Mouse (Mus musculus) hindbrain, embryonic 14.5 days (tissue): ENCODE results near the gene Vps33b. TPM values are rescaled to one million over a fixed set of nuclear protein-coding genes. Genes with fewer than 3 reads are reported as not detected.
A peak's percentile ranks its signal among the peaks of the same experiment; 100 is the strongest.

Source experiments
- ATAC-seq: fragments of 200-750 bp; cut with Nextera tagmentation; 2 replicates; pipeline ENCODE4 v1.8.0; 2017; ENCODE audit warnings: moderate number of reproducible peaks, mild to moderate bottlenecking, moderate TSS enrichment, moderate library complexity; ENCODE audit not compliant: low FRiP score
- DNase-seq: peaks from one replicate; pipeline ENCODE4 v3.0.0-alpha.2; 2015; ENCODE audit warnings: low spot score
- H3K27ac ChIP-seq: fragments of 300-500 bp; sonication (generic); 2 replicates; pipeline ENCODE4 v1.5.1; 2014; ENCODE audit warnings: mild to moderate bottlenecking, moderate library complexity
- H3K27me3 ChIP-seq: fragments of 300-500 bp; sonication (generic); 2 replicates; pipeline ENCODE4 v1.6.1; 2014; ENCODE audit warnings: mild to moderate bottlenecking, low read length, mixed read lengths; ENCODE audit not compliant: control insufficient read depth, insufficient read depth
- H3K36me3 ChIP-seq: fragments of 300-500 bp; sonication (generic); replicated peaks from 2 replicates; pipeline ENCODE4 v1.6.1; 2014; ENCODE audit not compliant: control insufficient read depth, insufficient read depth
- H3K4me1 ChIP-seq: fragments of 300-500 bp; sonication (generic); replicated peaks from 2 replicates; pipeline ENCODE4 v1.6.1; 2014; ENCODE audit warnings: antibody characterized with exemption, low read length, mixed read lengths; ENCODE audit not compliant: control insufficient read depth, insufficient read depth
- H3K4me2 ChIP-seq: fragments of 300-500 bp; sonication (generic); replicated peaks from 2 replicates; pipeline ENCODE4 v1.6.1; 2014; ENCODE audit warnings: mild to moderate bottlenecking, moderate library complexity
- H3K4me3 ChIP-seq: fragments of 300-500 bp; sonication (generic); replicated peaks from 2 replicates; pipeline ENCODE4 v1.5.1; 2014; ENCODE audit warnings: mild to moderate bottlenecking, low read length
- H3K9ac ChIP-seq: fragments of 300-500 bp; sonication (generic); 2 replicates; pipeline ENCODE4 v1.6.1; 2014
- H3K9me3 ChIP-seq: fragments of 300-500 bp; sonication (generic); 2 replicates; pipeline ENCODE4 v1.6.1; 2016; ENCODE audit warnings: low read length; ENCODE audit not compliant: control insufficient read depth
- WGBS: fragments of 180-500 bp; shearing (Covaris S2); extraction: QIAGEN DNeasy Blood & Tissue Kit; methylation state at CpG from one replicate; pipeline ENCODE4 v1.1.7; 2014; 5-methylcytosine and 5-hydroxymethylcytosine counted together
- polyA plus RNA-seq: library from polyadenylated mRNA; unstranded; fragments of >200 nt; fragmentation: Nextera tagmentation; extraction: Ambion mirVana; gene quantifications from 2 replicates; pipeline ENCODE4 v1.2.1, GENCODE M21; 2014

Gene Vps33b
- polyA plus RNA-seq, 1 experiment from 2014 or later, result 26.5 TPM

DNA sequence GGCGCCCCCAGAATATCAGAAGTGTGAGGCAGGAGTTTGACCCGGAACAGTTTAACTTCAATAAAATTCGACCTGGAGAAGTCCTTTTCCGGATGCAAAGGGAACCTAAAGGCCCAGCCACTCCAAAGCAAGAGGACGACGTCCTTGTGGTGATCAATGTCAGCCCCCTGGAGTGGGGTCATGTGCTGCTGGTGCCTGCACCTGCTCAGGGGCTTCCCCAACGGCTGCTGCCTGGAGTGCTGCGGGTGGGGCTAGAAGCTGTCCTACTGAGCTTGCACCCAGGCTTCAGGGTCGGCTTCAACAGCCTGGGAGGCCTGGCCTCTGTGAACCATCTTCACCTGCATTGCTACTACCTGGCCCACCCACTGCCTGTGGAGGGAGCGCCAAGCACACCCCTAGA is 30.9 kb upstream of the Vps33b start:
- no peak for DNase-seq
- Histone ChIP-seq H3K4me1 (peaks cover 15% of the 10 kb centered on the region; the same call in 1 of the 2 replicates), H3K4me2 (no peak overlapping the region), H3K27ac (no peak overlapping the region), H3K9ac (no peak overlapping the region), H3K36me3 (peaks cover 35% of the 10 kb centered on the region), H3K4me3 (no peak overlapping the region), H3K27me3 (no peaks in the 10 kb centered on the region), H3K9me3 (no peaks in the 10 kb centered on the region)
- WGBS, result 92% methylated on average over 9 of the region's 10 CpGs
- ATAC-seq, result no peak

DNA sequence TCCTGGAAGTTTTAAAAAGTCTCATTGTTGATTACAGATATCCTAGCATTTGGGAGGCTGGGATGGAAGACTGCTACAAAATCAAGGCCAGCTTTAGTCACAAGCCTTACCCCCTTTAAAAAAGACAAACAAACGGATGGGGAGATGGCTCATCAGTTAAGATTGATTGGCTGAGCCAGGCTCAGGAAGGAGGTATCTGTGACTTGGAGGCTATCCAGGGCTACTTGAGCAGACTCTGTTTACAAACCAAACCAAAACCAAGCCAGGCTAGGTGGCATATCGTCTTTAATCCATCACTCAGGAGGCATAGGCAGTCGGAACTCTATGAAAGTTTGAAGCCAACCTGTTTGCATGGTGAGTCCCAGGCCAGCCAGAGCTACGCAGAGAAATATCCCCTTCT is 27.8 kb upstream of the Vps33b start:
- 97% methylated on average over 4 of the region's 4 CpGs for WGBS
- Histone ChIP-seq H3K4me3 (no peak overlapping the region), H3K27ac (no peak overlapping the region), H3K9ac (no peak overlapping the region), H3K27me3 (no peaks in the 10 kb centered on the region), H3K9me3 (no peaks in the 10 kb centered on the region), H3K4me2 (no peak overlapping the region), H3K4me1 (no peaks in the 10 kb centered on the region), H3K36me3 (peaks cover 35% of the 10 kb centered on the region)
- ATAC-seq (no peak), DNase-seq (no peak)

DNA sequence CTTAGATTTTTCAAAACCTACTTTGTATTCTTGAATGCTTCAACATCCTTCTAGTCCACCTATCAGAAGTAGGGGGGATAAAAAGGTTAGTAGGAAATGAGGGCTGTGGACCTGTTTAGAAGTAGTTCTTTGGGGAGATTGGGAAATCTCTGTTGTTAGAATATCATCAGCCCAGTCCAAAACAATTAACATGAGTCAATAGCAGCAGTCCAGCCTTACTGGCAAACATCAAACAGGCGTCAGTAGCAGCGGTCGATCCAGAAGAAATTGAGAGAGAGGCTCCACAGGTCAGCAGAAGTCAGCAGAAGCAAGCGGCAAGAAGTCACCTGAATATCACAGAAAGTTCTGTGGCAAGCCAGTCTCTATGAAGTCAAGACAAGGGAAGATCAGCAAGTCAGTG is 24.6 kb upstream of the Vps33b start:
- H3K4me1 ChIP-seq, result no peaks in the 10 kb centered on the region
- no peak overlapping the region for H3K4me3 ChIP-seq
- H3K9ac ChIP-seq, result no peak overlapping the region
- 90% methylated on average over 4 of the region's 4 CpGs for WGBS
- no peak overlapping the region for H3K4me2 ChIP-seq
- H3K27me3 ChIP-seq, result no peaks in the 10 kb centered on the region
- ATAC-seq, result no peak
- no peak overlapping the region for H3K27ac ChIP-seq
- H3K36me3 ChIP-seq, result peaks cover 17% of the 10 kb centered on the region
- no peak for DNase-seq
- no peaks in the 10 kb centered on the region for H3K9me3 ChIP-seq

DNA sequence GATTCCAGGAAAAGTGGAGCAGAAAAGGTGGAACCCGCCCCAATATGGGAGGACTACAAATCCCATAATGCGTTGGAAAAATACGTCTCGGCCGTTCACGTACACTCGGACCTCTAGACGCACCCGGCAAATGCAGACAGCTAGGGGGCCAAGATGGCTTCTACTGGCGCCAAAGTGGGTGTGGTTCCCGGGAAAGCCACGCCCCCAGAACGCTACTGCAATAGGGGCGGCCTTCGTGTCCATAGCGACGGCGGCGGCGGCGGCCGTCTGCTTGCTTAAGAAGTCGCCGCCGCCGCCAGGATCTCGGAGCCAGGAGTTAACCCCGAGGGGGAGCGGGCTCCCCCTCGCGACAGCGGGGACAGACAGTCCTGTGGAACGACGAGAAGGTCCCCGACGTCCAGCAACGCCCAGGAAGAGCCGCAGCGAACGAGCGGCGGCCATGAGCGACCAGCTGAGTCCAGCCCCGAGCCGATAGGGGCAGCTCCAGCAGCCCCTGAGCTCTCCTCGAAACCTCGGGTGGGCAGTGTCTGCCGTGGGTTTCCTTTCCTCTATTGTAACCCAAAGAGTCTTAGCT is 23.2 kb upstream of the Vps33b start, which contains the start of gene Ttll13:
Gene Ttll13, plus strand, starts transcription at position 229 of the 574 bp plus-strand sequence.
- Histone ChIP-seq H3K9ac (peak within 1 kb of the TSS; percentile 68), H3K36me3 (0 out of 2 replicates have a peak, but pooled peaks cover 5% of the 10 kb centered on the region), H3K27ac (peak within 1 kb of the TSS; percentile 84), H3K9me3 (no peaks in the 10 kb centered on the region), H3K27me3 (no peaks in the 10 kb centered on the region; the same call in 1 of the 2 replicates), H3K4me1 (no peaks in the 10 kb centered on the region), H3K4me2 (peak within 1 kb of the TSS; percentile 53), H3K4me3 (peak within 1 kb of the TSS; percentile 55)
- WGBS, result under 1% methylated on average over 48 of the region's 48 CpGs
- ATAC-seq, result peak; percentile 98
- DNase-seq, result peak; percentile 97

DNA sequence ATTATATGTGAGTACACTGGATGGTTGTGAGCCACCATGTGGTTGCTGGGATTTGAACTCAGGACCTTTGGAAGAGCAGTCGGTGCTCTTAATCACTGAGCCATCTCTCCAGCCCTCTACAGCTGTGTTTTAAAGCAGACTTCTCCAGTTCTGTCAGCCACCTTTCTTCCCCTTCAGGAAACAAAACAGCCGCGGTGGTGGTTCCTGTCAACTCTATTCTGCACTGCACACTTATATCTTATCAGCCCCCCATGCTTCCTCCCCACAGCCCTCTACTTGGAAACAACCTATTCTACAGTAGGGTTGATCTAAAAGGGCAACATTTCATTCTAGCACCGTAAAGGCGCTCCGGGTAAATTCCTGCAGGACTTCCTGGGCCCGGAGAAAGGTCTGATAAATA is 22.6 kb upstream of the Vps33b start:
- ATAC-seq, result no peak
- peak overlapping the region; percentile 68; the same call in 1 of the 2 replicates for H3K9ac ChIP-seq
- H3K36me3 ChIP-seq, result 0 out of 2 replicates have a peak, but pooled peaks cover 3% of the 10 kb centered on the region
- H3K4me2 ChIP-seq, result peak overlapping the region; percentile 53
- DNase-seq, result no peak
- H3K4me3 ChIP-seq, result peak overlapping the region; percentile 55
- no peaks in the 10 kb centered on the region for H3K4me1 ChIP-seq
- H3K27ac ChIP-seq, result 0 out of 2 replicates have a peak overlapping the region, but pooled peaks have one; percentile 84
- 72% methylated on average over 7 of the region's 7 CpGs for WGBS
- H3K9me3 ChIP-seq, result no peaks in the 10 kb centered on the region
- H3K27me3 ChIP-seq, result no peaks in the 10 kb centered on the region; the same call in 1 of the 2 replicates

DNA sequence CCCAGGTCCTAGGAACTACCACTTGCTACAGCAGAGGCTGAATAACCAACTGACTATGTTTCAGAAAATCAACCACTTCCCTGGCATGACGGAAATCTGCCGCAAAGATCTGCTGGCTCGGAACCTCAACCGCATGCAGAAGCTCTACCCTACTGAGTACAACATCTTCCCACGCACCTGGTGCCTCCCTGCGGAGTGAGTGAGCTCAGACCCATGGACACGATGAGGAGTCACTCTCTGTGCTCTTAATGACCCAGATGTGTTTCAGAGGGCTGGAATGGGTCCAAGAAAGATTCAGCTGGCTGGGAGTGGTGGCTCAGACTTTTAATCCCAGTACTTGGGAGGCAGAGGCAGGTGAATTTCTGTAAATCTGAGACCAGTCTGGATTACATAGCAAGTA is 17.0 kb upstream of the Vps33b start:
- Histone ChIP-seq H3K9me3 (no peaks in the 10 kb centered on the region), H3K4me3 (no peak overlapping the region), H3K4me1 (no peaks in the 10 kb centered on the region), H3K36me3 (no peaks in the 10 kb centered on the region), H3K27me3 (peaks cover 5% of the 10 kb centered on the region), H3K4me2 (no peak overlapping the region), H3K9ac (no peak overlapping the region), H3K27ac (no peak overlapping the region)
- ATAC-seq (no peak), DNase-seq (no peak)
- 80% methylated on average over 7 of the region's 7 CpGs for WGBS

DNA sequence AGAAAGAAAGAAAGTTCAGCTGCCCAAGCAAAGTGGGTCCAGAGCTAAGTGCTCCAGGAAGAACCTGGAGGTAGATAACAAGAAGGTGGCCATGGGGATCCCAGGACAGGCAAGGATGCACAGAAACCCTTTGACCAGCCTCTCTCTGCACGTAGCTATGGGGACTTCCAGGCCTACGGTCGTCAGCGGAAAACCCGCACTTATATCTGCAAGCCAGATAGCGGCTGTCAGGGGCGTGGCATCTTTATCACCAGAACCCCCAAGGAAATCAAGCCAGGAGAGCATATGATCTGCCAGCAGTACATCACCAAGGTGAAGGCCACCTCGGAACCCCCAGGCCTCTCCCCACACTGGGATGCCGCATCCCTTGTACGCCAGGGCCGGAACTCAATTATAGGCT is 16.6 kb upstream of the Vps33b start:
- Histone ChIP-seq H3K36me3 (no peaks in the 10 kb centered on the region), H3K27me3 (peaks cover 6% of the 10 kb centered on the region), H3K27ac (no peak overlapping the region)

DNA sequence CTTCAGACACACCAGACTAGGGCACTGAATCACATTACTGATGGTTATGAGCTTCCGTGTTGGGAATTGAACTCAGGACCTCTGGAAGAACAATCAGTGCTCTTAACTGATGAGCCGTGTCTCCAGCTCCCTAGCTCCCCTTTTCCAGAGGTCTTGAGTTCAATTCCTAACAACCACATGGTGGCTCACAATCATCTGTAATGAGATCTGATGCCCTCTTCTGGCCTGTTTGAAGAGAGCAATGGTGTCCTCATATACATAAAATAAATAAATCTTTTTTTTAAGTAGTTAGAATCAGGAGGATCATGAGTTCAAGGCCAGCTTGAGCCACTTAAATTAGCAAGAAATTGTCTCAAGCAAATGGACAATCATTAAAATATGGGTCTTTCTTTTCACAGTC is 13.5 kb upstream of the Vps33b start:
- 79% methylated on average over 2 of the region's 2 CpGs for WGBS
- H3K27me3 ChIP-seq, result peaks cover 28% of the 10 kb centered on the region
- ATAC-seq, result no peak

More for the DNA sequence above, 16.6 kb upstream of the Vps33b start:
- H3K4me2 ChIP-seq, result no peak overlapping the region
- no peak for DNase-seq
- no peak overlapping the region for H3K4me3 ChIP-seq
- 87% methylated on average over 11 of the region's 11 CpGs for WGBS
- H3K4me1 ChIP-seq, result no peaks in the 10 kb centered on the region
- no peak for ATAC-seq
- H3K9ac ChIP-seq, result no peak overlapping the region
- no peaks in the 10 kb centered on the region for H3K9me3 ChIP-seq

DNA sequence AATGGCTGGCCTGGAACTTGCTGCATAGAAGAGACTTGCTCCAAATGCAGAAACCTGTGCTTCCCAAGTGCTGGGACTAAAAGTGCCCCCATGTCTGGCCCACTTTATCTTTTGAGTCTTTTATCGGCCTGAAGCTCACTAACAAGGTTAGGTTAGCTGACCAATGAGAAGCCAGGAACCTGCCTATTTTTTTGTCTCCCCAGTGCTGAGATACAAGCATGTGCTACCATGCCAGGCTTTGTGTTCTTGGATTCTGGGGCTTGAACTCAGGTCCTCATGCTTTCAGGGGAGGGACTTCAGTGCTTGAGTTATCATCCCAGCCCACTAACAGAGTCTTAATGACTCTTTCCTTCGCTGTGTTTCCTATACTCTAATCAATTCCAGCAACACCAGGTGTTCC is 11.7 kb upstream of the Vps33b start:
- no peak overlapping the region for H3K9ac ChIP-seq
- no peaks in the 10 kb centered on the region for H3K9me3 ChIP-seq
- H3K4me3 ChIP-seq, result no peak overlapping the region
- peaks cover 28% of the 10 kb centered on the region for H3K27me3 ChIP-seq
- ATAC-seq (no peak), DNase-seq (no peak)
- no peaks in the 10 kb centered on the region for H3K36me3 ChIP-seq
- H3K4me2 ChIP-seq, result no peak overlapping the region
- 71% methylated on average over 2 of the region's 2 CpGs for WGBS
- H3K4me1 ChIP-seq, result peaks cover 15% of the 10 kb centered on the region
- H3K27ac ChIP-seq, result no peak overlapping the region

More for the DNA sequence above, 13.5 kb upstream of the Vps33b start:
- no peak overlapping the region for H3K4me2 ChIP-seq
- H3K9me3 ChIP-seq, result no peaks in the 10 kb centered on the region
- no peak overlapping the region for H3K4me3 ChIP-seq
- H3K4me1 ChIP-seq, result peaks cover 5% of the 10 kb centered on the region; the same call in 1 of the 2 replicates
- H3K9ac ChIP-seq, result no peak overlapping the region
- H3K27ac ChIP-seq, result no peak overlapping the region
- H3K36me3 ChIP-seq, result no peaks in the 10 kb centered on the region
- DNase-seq, result no peak
